Mouse (Mus musculus) heart, postnatal 0 days (tissue): ENCODE measurements around the gene Gm15013. TPM values are rescaled to one million over a fixed set of nuclear protein-coding genes. Genes with fewer than 3 reads are reported as not detected.

Experiments used
- ATAC-seq: fragments of 200-750 bp; cut with Nextera tagmentation; 2 replicates; pipeline ENCODE4 v1.8.0; 2017; ENCODE audit warnings: low read depth, moderate number of reproducible peaks, moderate library complexity; ENCODE audit not compliant: insufficient read depth
- DNase-seq: peaks from one replicate; pipeline ENCODE4 v3.0.0-alpha.2; 2016; ENCODE audit warnings: low spot score
- H3K27ac ChIP-seq: fragments of 300-500 bp; sonication (generic); 2 replicates; pipeline ENCODE4 v1.5.1; 2014; ENCODE audit warnings: low read depth, mild to moderate bottlenecking
- H3K27me3 ChIP-seq: fragments of 300-500 bp; sonication (generic); 2 replicates; pipeline ENCODE4 v1.6.1; 2014; ENCODE audit warnings: low read length, mixed read lengths; ENCODE audit not compliant: control insufficient read depth, insufficient read depth
- H3K36me3 ChIP-seq: fragments of 300-500 bp; sonication (generic); replicated peaks from 2 replicates; pipeline ENCODE4 v1.6.1; 2014; ENCODE audit warnings: low read length, mixed read lengths; ENCODE audit not compliant: control insufficient read depth, insufficient read depth
- H3K4me1 ChIP-seq: fragments of 300-500 bp; sonication (generic); 2 replicates; pipeline ENCODE4 v1.6.1; 2014; ENCODE audit warnings: antibody characterized with exemption; ENCODE audit not compliant: control insufficient read depth, insufficient read depth
- H3K4me2 ChIP-seq: fragments of 300-500 bp; sonication (generic); 2 replicates; pipeline ENCODE4 v1.6.1; 2014; ENCODE audit warnings: low read depth, mild to moderate bottlenecking, low read length, moderate library complexity
- H3K4me3 ChIP-seq: fragments of 300-500 bp; sonication (generic); 2 replicates; pipeline ENCODE4 v1.5.1; 2014; ENCODE audit warnings: low read depth, low read length
- H3K9ac ChIP-seq: fragments of 300-500 bp; sonication (generic); replicated peaks from 2 replicates; pipeline ENCODE4 v1.6.1; 2014; ENCODE audit warnings: low read depth, low read length, mixed read lengths
- H3K9me3 ChIP-seq: fragments of 300-500 bp; sonication (generic); replicated peaks from 2 replicates; pipeline ENCODE4 v1.6.1; 2016; ENCODE audit warnings: low read length; ENCODE audit not compliant: control insufficient read depth
- CTCF ChIP-seq: IDR thresholded peaks from 2 replicates; pipeline ENCODE4 v1.5.1; 2016; ENCODE audit warnings: antibody characterized with exemption, control low read depth, low read depth
- EP300 ChIP-seq: IDR thresholded peaks from 2 replicates; pipeline ENCODE4 v1.6.1; 2016; ENCODE audit warnings: antibody characterized with exemption, low read depth
- WGBS: fragments of 180-500 bp; shearing (Covaris S2); extraction: QIAGEN DNeasy Blood & Tissue Kit; methylation state at CpG from one replicate; pipeline ENCODE4 v1.1.7; 2014; 5-methylcytosine and 5-hydroxymethylcytosine counted together
- polyA plus RNA-seq: library from polyadenylated mRNA; unstranded; fragments of >200 nt; fragmentation: Nextera tagmentation; extraction: Ambion mirVana; gene quantifications from 2 replicates; pipeline ENCODE4 v1.2.1, GENCODE M21; 2015
- total RNA-seq: library from RNA; depleted of rRNA; stranded (reverse); fragments of >200 nt; gene quantifications from 2 replicates; pipeline ENCODE4 v1.2.3, GENCODE M21; 2014; ENCODE audit warnings: low replicate concordance; rRNA removed

Gene Gm15013
- total and polyA plus RNA-seq, 2 experiments from 2014 or later = not detected

- Histone ChIP-seq H3K27me3 (no peaks in the 10 kb centered on the region), H3K4me1 (no peaks in the 10 kb centered on the region), H3K4me2 (no peak overlapping the region), H3K27ac (no peak overlapping the region), H3K9ac (no peak overlapping the region), H3K9me3 (no peaks in the 10 kb centered on the region), H3K4me3 (no peak overlapping the region), H3K36me3 (0 out of 2 replicates have a peak, but pooled peaks cover 4% of the 10 kb centered on the region)
- DNase-seq (no peak), ATAC-seq (no peak)
- no peak for TF ChIP-seq EP300
- no peak for TF ChIP-seq CTCF
- 84% methylated on average over 2 of the region's 2 CpGs for WGBS
Observed at GRCm38 (mm10) chrX:139722350-139722749, 8.1 kb upstream of the Gm15013 start.

GRCm38 (mm10) chrX:139684775-139685695, 29.2 kb downstream of the Gm15013 start, which contains the start of gene Tbc1d8b:
Gene Tbc1d8b, plus strand, starts transcription at chrX:139684996.
- no peaks in the 10 kb centered on the region for H3K36me3 ChIP-seq
- peak within 1 kb of the TSS; percentile 72 for H3K4me2 ChIP-seq
- ATAC-seq (peak; percentile 99), DNase-seq (peak; percentile 94)
- H3K27ac ChIP-seq = peak within 1 kb of the TSS; percentile 11; the same call in 1 of the 2 replicates
- 13% methylated on average over 43 of the region's 43 CpGs for WGBS
- H3K9ac ChIP-seq = peak within 1 kb of the TSS; percentile 61
- H3K9me3 ChIP-seq = no peaks in the 10 kb centered on the region
- TF ChIP-seq CTCF (no peak), EP300 (no peak)
- H3K4me3 ChIP-seq = peak within 1 kb of the TSS; percentile 66
- no peaks in the 10 kb centered on the region for H3K4me1 ChIP-seq
- no peaks in the 10 kb centered on the region for H3K27me3 ChIP-seq

GRCm38 (mm10) chrX:139684410-139684774, 29.9 kb downstream of the Gm15013 start:
- H3K27me3 ChIP-seq = no peaks in the 10 kb centered on the region
- no peaks in the 10 kb centered on the region for H3K9me3 ChIP-seq
- 15% methylated on average over 8 of the region's 8 CpGs for WGBS
- no peak for TF ChIP-seq CTCF
- H3K27ac ChIP-seq = no peak overlapping the region
- H3K36me3 ChIP-seq = no peaks in the 10 kb centered on the region
- H3K4me1 ChIP-seq = no peaks in the 10 kb centered on the region
- ATAC-seq = peak; percentile 14
- no peak for DNase-seq
- H3K4me3 ChIP-seq = peak overlapping the region; percentile 66
- peak overlapping the region; percentile 55 for H3K4me2 ChIP-seq
- H3K9ac ChIP-seq = peak overlapping the region; percentile 61

GRCm38 (mm10) chrX:139665829-139666228, 48.5 kb downstream of the Gm15013 start:
- no peaks in the 10 kb centered on the region for H3K27me3 ChIP-seq
- H3K27ac ChIP-seq = no peak overlapping the region
- DNase-seq (no peak), ATAC-seq (no peak)
- H3K9ac ChIP-seq = no peak overlapping the region
- 74% methylated on average over 2 of the region's 2 CpGs for WGBS
- H3K4me2 ChIP-seq = no peak overlapping the region
- H3K36me3 ChIP-seq = no peaks in the 10 kb centered on the region
- TF ChIP-seq CTCF = peak; percentile 40; the same call in 1 of the 2 replicates
- TF ChIP-seq EP300 = no peak
- no peaks in the 10 kb centered on the region for H3K9me3 ChIP-seq
- no peaks in the 10 kb centered on the region for H3K4me1 ChIP-seq
- H3K4me3 ChIP-seq = no peak overlapping the region

Other genes starting within 250 kb of the Gm15013 start
- 0.12 TPM in 1 of 2 replicates, not detected in the other for gene D330045A20Rik, start 234.1 kb downstream of the Gm15013 start, total RNA-seq
- gene D330045A20Rik, start 234.1 kb downstream of the Gm15013 start, polyA plus RNA-seq = 0.36 TPM in 2 replicates
- gene Rnf128, start 151.2 kb downstream of the Gm15013 start, total RNA-seq = 48.5 and 58.2 TPM in 2 replicates
- gene Rnf128, start 151.2 kb downstream of the Gm15013 start, polyA plus RNA-seq = 53.9 and 56.7 TPM in 2 replicates
- gene Tbc1d8b, start 29.5 kb downstream of the Gm15013 start, total RNA-seq = 2.2 and 13.1 TPM in 2 replicates
- gene Tbc1d8b, start 29.5 kb downstream of the Gm15013 start, polyA plus RNA-seq = 1.4 and 1.7 TPM in 2 replicates
- not detected in 2 replicates for gene Ripply1, start 67.9 kb upstream of the Gm15013 start, total RNA-seq
- gene Ripply1, start 67.9 kb upstream of the Gm15013 start, polyA plus RNA-seq = not detected in 2 replicates
- gene Cldn2, start 86.3 kb upstream of the Gm15013 start, total RNA-seq = not detected in 2 replicates
- gene Cldn2, start 86.3 kb upstream of the Gm15013 start, polyA plus RNA-seq = 0.05 TPM in 1 of 2 replicates, not detected in the other
- 6.1 and 15.8 TPM in 2 replicates for gene Morc4, start 157.2 kb upstream of the Gm15013 start, total RNA-seq
- 4.9 and 5.6 TPM in 2 replicates for gene Morc4, start 157.2 kb upstream of the Gm15013 start, polyA plus RNA-seq